Mouse (Mus musculus): ENCODE measurements around the gene Tspyl3.

Tspyl3 gene

GRCm38 (mm10) chr2:153175995-153176570 lies 49.2 kb downstream of the Tspyl3 start:
- no peak for DNase-seq (ENCODE audit: low spot score in 2 of 2)

Data from spleen, postnatal 10 days (tissue).